Mouse (Mus musculus) CH12.LX (cell line): ENCODE results near the gene Ilkap. TPM values are rescaled to one million over a fixed set of nuclear protein-coding genes. Genes with fewer than 3 reads are reported as not detected.

Experiments
- DNase-seq: peaks from one replicate; pipeline ENCODE4 v3.0.0-alpha.2; 2013; ENCODE audit errors: extremely low read depth
- H3K27ac ChIP-seq: 2 replicates; pipeline ENCODE4 v1.5.1; 2012; ENCODE audit warnings: low read depth, mild to moderate bottlenecking, control low read depth, moderate library complexity; ENCODE audit not compliant: insufficient read depth
- H3K27me3 ChIP-seq: replicated peaks from 2 replicates; pipeline ENCODE3; 2012; ENCODE audit warnings: inconsistent platforms
- H3K36me3 ChIP-seq, 2 experiments: replicated peaks in 1 of 2; 2 replicates each; pipeline versions ENCODE3 to v1.6.1; 2012; ENCODE audit warnings: inconsistent platforms in 1 of 2, low read length in 1 of 2, mild to moderate bottlenecking in 1 of 2, mixed read lengths in 1 of 2, moderate library complexity in 1 of 2; ENCODE audit not compliant: control insufficient read depth in 1 of 2, insufficient read depth in 1 of 2
- H3K4me1 ChIP-seq, 2 experiments: 2 replicates each; pipeline ENCODE4 v1.6.1; 2012; ENCODE audit warnings: inconsistent platforms in 1 of 2, moderate library complexity in 1 of 2; ENCODE audit not compliant: insufficient read depth in 2 of 2, control insufficient read depth in 1 of 2
- H3K4me2 ChIP-seq: 2 replicates; pipeline ENCODE4 v1.6.1; 2012; ENCODE audit warnings: low read depth, mild to moderate bottlenecking, control low read depth; ENCODE audit not compliant: poor library complexity, insufficient read depth, severe bottlenecking
- H3K4me3 ChIP-seq, 3 experiments: fragments of 150-350 bp in 1 of 3; sonication (generic) in 1 of 3; replicated peaks in 1 of 3; 2 replicates each; pipeline versions ENCODE3 to v1.5.1; 2011 to 2012; ENCODE audit warnings: low read depth in 2 of 3, low read length in 2 of 3, mild to moderate bottlenecking in 2 of 3, moderate library complexity in 2 of 3, control low read depth in 1 of 3, improper control_type of control experiment in 1 of 3, inconsistent platforms in 1 of 3, mixed read lengths in 1 of 3; ENCODE audit not compliant: poor library complexity in 1 of 3
- H3K79me2 ChIP-seq: replicated peaks from 2 replicates; pipeline ENCODE4 v1.6.1; 2012; ENCODE audit warnings: mild to moderate bottlenecking, moderate library complexity; ENCODE audit not compliant: control insufficient read depth, poor library complexity, insufficient read depth, severe bottlenecking; ENCODE audit errors: extremely low read depth
- H3K9ac ChIP-seq: 2 replicates; pipeline ENCODE4 v1.6.1; 2012; ENCODE audit warnings: low read depth, mild to moderate bottlenecking, control low read depth, moderate library complexity; ENCODE audit not compliant: insufficient read depth
- H3K9me3 ChIP-seq: replicated peaks from 2 replicates; pipeline ENCODE3; 2012; ENCODE audit warnings: low read length, inconsistent platforms, mixed read lengths
- BHLHE40 ChIP-seq: IDR thresholded peaks from 2 replicates; pipeline ENCODE4 v1.6.1; 2011; ENCODE audit warnings: mild to moderate bottlenecking, low read depth, low read length, improper control_type of control experiment
- CTCF ChIP-seq, 2 experiments: IDR thresholded peaks in 1 of 2; conservative IDR thresholded peaks in 1 of 2; 2 replicates each; pipeline ENCODE4 v1.5.1; 2011 to 2012; ENCODE audit warnings: low read depth in 2 of 2, low read length in 2 of 2, improper control_type of control experiment in 1 of 2, inconsistent platforms in 1 of 2, mild to moderate bottlenecking in 1 of 2, moderate library complexity in 1 of 2
- ELF1 ChIP-seq: IDR thresholded peaks from 2 replicates; pipeline ENCODE4 v1.6.1; 2014; ENCODE audit warnings: low read depth, mild to moderate bottlenecking, inconsistent platforms, low read length, improper control_type of control experiment
- ETS1 ChIP-seq: conservative IDR thresholded peaks from 2 replicates; pipeline ENCODE4 v1.6.1; 2012; ENCODE audit warnings: low read depth, mild to moderate bottlenecking, inconsistent platforms, low read length, improper control_type of control experiment, moderate library complexity
- JUND ChIP-seq: conservative IDR thresholded peaks from 2 replicates; pipeline ENCODE4 v1.6.1; 2011; ENCODE audit warnings: low read depth, low read length, improper control_type of control experiment
- MAFK ChIP-seq: IDR thresholded peaks from 2 replicates; pipeline ENCODE4 v1.6.1; 2011; ENCODE audit warnings: low read length, improper control_type of control experiment; ENCODE audit not compliant: insufficient replicate concordance
- MAX ChIP-seq: IDR thresholded peaks from 2 replicates; pipeline ENCODE4 v1.6.1; 2011; ENCODE audit warnings: low read length, improper control_type of control experiment
- MEF2A ChIP-seq: IDR thresholded peaks from 2 replicates; pipeline ENCODE4 v1.6.1; 2014; ENCODE audit warnings: low read depth, mild to moderate bottlenecking, inconsistent platforms, low read length, improper control_type of control experiment, borderline replicate concordance
- MYC ChIP-seq: IDR thresholded peaks from 2 replicates; pipeline ENCODE4 v1.6.1; 2011; ENCODE audit warnings: low read depth, mild to moderate bottlenecking, improper control_type of control experiment, low read length
- PAX5 ChIP-seq: IDR thresholded peaks from 2 replicates; pipeline ENCODE4 v1.6.1; 2012; ENCODE audit warnings: low read length, inconsistent platforms, mixed read lengths
- POLR2AphosphoS2 ChIP-seq: IDR thresholded peaks from 2 replicates; pipeline ENCODE4 v1.6.1; 2011; ENCODE audit warnings: low read depth, low read length, improper control_type of control experiment
- RAD21 ChIP-seq: IDR thresholded peaks from 2 replicates; pipeline ENCODE4 v1.6.1; 2011; ENCODE audit warnings: low read depth, mild to moderate bottlenecking, low read length, improper control_type of control experiment, moderate library complexity
- SIN3A ChIP-seq: IDR thresholded peaks from 2 replicates; pipeline ENCODE4 v1.6.1; 2012; ENCODE audit warnings: low read length, improper control_type of control experiment, inconsistent platforms
- TBP ChIP-seq: conservative IDR thresholded peaks from 2 replicates; pipeline ENCODE4 v1.6.1; 2011; ENCODE audit warnings: low read depth, low read length, improper control_type of control experiment
- TCF12 ChIP-seq: IDR thresholded peaks from 2 replicates; pipeline ENCODE4 v1.6.1; 2014; ENCODE audit warnings: low read depth, mild to moderate bottlenecking, inconsistent platforms, low read length, improper control_type of control experiment
- USF1 ChIP-seq: IDR thresholded peaks from 2 replicates; pipeline ENCODE4 v1.6.1; 2014; ENCODE audit warnings: low read depth, mild to moderate bottlenecking, inconsistent platforms, low read length, improper control_type of control experiment
- USF2 ChIP-seq: conservative IDR thresholded peaks from 2 replicates; pipeline ENCODE4 v1.6.1; 2011; ENCODE audit warnings: low read depth, low read length, improper control_type of control experiment
- ZC3H11A ChIP-seq: IDR thresholded peaks from 2 replicates; pipeline ENCODE4 v1.6.1; 2012; ENCODE audit warnings: low read depth, mild to moderate bottlenecking, inconsistent platforms, low read length, improper control_type of control experiment
- ZKSCAN1 ChIP-seq: IDR thresholded peaks from 2 replicates; pipeline ENCODE4 v1.6.1; 2012; ENCODE audit warnings: low read depth, inconsistent platforms, low read length, improper control_type of control experiment, borderline replicate concordance
- dilution Hi-C: fragments of 300-500 bp; cut with MboI; formaldehyde crosslinking; loops from 2 replicates; pipeline ENCODE4 v1.14.3; 2020; ENCODE audit warnings: low sequenced_read_pairs; ENCODE audit not compliant: extremely low pct_unique_long_range_greater_than_20kb, extremely low pct_ligation_motif_present
- in situ Hi-C: fragments of 300-500 bp; cut with MboI; formaldehyde crosslinking; loops from 3 replicates; pipeline ENCODE4 v1.14.3; 2019; ENCODE audit warnings: low sequenced_read_pairs, low pct_ligation_motif_present, low pct_unique_long_range_greater_than_20kb, mixed read lengths
- polyA plus RNA-seq: library from polyadenylated mRNA; unstranded; fragments of >175 nt; gene quantifications from 2 replicates; pipeline ENCODE4 v1.2.1, GENCODE M21; 2012; ENCODE audit warnings: low read depth; ENCODE audit not compliant: insufficient read length
- total RNA-seq, 2 experiments: library from RNA; depleted of rRNA; stranded (reverse); fragments of 300-350 nt in 1 of 2; fragments of >200 nt in 1 of 2; gene quantifications; 2 replicates each; pipeline ENCODE4 v1.2.3; 2012 to 2014

The Ilkap gene
- total and polyA plus RNA-seq, 3 experiments: 77.9 to 101 (median 79.1) TPM

DNA sequence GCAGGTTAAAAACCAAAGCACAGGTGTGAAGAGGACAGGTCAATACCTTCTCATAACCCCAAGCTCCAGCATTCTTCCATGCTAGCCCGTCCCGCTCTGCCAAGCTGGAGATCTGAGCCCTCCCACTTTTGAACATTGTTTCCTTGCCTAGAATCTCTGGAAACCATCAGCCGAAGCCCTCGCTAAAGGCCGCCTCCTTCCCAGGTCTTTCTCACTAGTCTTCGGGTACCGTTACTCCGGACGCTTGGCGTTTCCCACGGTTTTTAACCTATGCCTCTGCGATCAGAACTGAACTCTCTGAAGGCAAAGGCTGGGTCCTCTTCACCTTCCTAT lies 722 bp downstream of the Ilkap start:
- Histone ChIP-seq H3K79me2 (peaks cover 50% of the 10 kb centered on the region), H3K4me1 (peaks cover 12 to 47% of the 10 kb centered on the region in 2 experiments), H3K9me3 (peaks cover 5% of the 10 kb centered on the region), H3K4me2 (peak overlapping the region; percentile 76), H3K9ac (peak overlapping the region; percentile 79), H3K36me3 (peaks cover 8 to 33% of the 10 kb centered on the region in 2 experiments), H3K4me3 (peak overlapping the region; percentile 81 to 90 (median 88)), H3K27me3 (no peaks in the 10 kb centered on the region), H3K27ac (no peak overlapping the region)
- no peak for DNase-seq
- dilution Hi-C loops (no loop called here), in situ Hi-C loops (no loop called here)
- no peak for TF ChIP-seq CTCF (conservative IDR thresholded peaks at IDR 0.05 in 1 of 2, IDR thresholded peaks at IDR 0.05 in 1 of 2; ENCODE audit: low read depth in 2 of 2, low read length in 2 of 2)
- TF ChIP-seq MAX: no peak
- no peak for TF ChIP-seq MEF2A
- no peak for TF ChIP-seq ETS1
- TF ChIP-seq USF1: no peak
- TF ChIP-seq MAFK: no peak
- no peak for TF ChIP-seq RAD21
- TF ChIP-seq TBP: no peak
- TF ChIP-seq PAX5: no peak
- TF ChIP-seq BHLHE40: no peak
- TF ChIP-seq SIN3A: no peak
- TF ChIP-seq USF2: no peak
- TF ChIP-seq ZKSCAN1: no peak
- no peak for TF ChIP-seq ZC3H11A
- TF ChIP-seq TCF12: no peak
- no peak for TF ChIP-seq ELF1
- no peak for TF ChIP-seq JUND

DNA sequence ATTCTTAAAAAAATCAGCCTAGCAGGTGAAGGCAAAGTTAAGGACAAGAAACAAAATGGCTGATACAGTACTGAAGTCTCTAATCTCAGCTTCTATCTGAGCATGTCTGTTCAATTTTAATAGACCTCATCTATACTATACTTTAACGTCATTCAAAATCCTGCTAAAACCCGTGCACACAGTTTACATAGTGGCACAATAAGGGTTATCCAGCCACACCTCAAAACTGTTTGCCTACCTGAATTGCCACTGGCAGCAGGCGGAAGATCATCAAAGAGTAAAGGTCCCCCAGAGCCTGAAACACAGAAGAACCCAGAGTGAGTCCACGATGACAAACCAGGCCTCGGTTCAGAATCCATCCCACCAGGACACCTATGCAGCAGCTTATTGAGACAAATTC lies 8.2 kb downstream of the Ilkap start:
- Histone ChIP-seq H3K79me2 (peaks cover 53% of the 10 kb centered on the region), H3K9me3 (no peaks in the 10 kb centered on the region), H3K36me3 (peaks cover 52 to 92% of the 10 kb centered on the region in 2 experiments)
- TF ChIP-seq MAX (no peak), ZKSCAN1 (no peak), MAFK (no peak), POLR2AphosphoS2 (no peak), MYC (no peak)
- TF ChIP-seq, all 38 proteins: peak for 0
- no peak overlapping the region for H3K4me3 ChIP-seq
- dilution Hi-C loops: no loop called here
- no peak overlapping the region for H3K9ac ChIP-seq
- H3K27ac ChIP-seq: no peak overlapping the region
- H3K27me3 ChIP-seq: no peaks in the 10 kb centered on the region
- H3K4me1 ChIP-seq: peaks cover 7 to 38% of the 10 kb centered on the region in 2 experiments
- DNase-seq: no peak
- no peak overlapping the region for H3K4me2 ChIP-seq
- in situ Hi-C loops: no loop called here
